Mouse (Mus musculus) cortical plate, adult 2 months (tissue): Measurements from ENCODE around the gene Gal3st1. TPM values are rescaled to one million over a fixed set of nuclear protein-coding genes. Genes with fewer than 3 reads are reported as not detected.
A peak's percentile ranks its signal among the peaks of the same experiment; 100 is the strongest.
"Not testable (repeated sequence)": the region's sequence is repeated elsewhere in the genome, so short reads cannot be mapped to it uniquely, and the experiment has no call there.

ENCODE experiments used
- H3K27ac ChIP-seq: fragments of 200-500 bp; 2 replicates; pipeline ENCODE4 v1.5.1; 2012; ENCODE audit warnings: low read length, control low read depth, inconsistent platforms; ENCODE audit not compliant: insufficient read depth
- H3K4me1 ChIP-seq: fragments of 200-500 bp; 2 replicates; pipeline ENCODE4 v1.6.1; 2011; ENCODE audit warnings: low read length; ENCODE audit not compliant: control insufficient read depth, insufficient read depth
- H3K4me3 ChIP-seq: fragments of 200-500 bp; 2 replicates; pipeline ENCODE4 v1.5.1; 2011; ENCODE audit warnings: mild to moderate bottlenecking, low read length, control low read depth; ENCODE audit not compliant: insufficient read depth
- CTCF ChIP-seq: fragments of 200-500 bp; IDR thresholded peaks from 2 replicates; pipeline ENCODE4 v1.5.1; 2011; ENCODE audit warnings: mild to moderate bottlenecking, control low read depth, low read length; ENCODE audit not compliant: insufficient read depth; ENCODE audit errors: extremely low read depth
- POLR2A ChIP-seq: fragments of 200-500 bp; IDR thresholded peaks from 2 replicates; pipeline ENCODE4 v1.6.1; 2011; ENCODE audit warnings: mild to moderate bottlenecking, low read length, control low read depth; ENCODE audit not compliant: insufficient read depth; ENCODE audit errors: extremely low read depth
- polyA plus RNA-seq: library from polyadenylated mRNA; depleted of rRNA; stranded (reverse); fragments of >200 nt; gene quantifications from 2 replicates; pipeline ENCODE4 v1.2.3, GENCODE M21; 2012; rRNA removed

Gene Gal3st1
- 32.0 and 36.4 TPM in 2 replicates for polyA plus RNA-seq

DNA sequence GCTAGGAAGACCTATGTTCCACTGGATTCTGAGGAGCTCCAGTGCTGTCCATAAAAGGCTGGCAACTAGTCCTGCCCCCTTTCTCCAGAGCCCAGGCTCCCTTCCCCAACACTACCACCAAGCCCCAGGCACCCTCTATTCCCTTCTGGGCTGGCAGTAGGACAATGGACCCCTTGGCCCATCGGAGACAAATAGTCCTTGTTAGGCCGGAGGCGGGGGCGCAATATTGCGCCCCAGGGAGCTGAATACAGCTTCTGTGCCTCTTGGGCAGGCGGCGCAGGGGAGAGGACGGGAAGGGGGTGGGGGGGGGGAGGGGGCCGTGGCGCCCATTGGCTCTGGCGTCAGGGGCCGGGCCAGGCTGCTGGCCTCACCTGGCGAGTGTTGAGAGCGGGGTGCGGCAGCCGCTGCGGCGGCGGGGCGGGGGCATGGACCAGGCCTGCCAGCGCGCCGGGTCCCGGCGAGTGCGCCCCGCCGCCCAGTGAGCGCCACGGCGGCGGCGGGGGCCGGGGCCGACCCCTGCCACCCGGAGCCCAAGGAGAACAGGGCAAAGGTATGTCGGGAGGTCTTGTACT is at the start of gene Gal3st1:
TSS of gene Gal3st1 (plus strand) at position 346 of the 572 bp plus-strand sequence.
- TF ChIP-seq CTCF, result no peak
- TF ChIP-seq POLR2A, result peak; percentile 35; the same call in 1 of the 2 replicates
- H3K4me1 ChIP-seq, result no peaks in the 10 kb centered on the region
- H3K27ac ChIP-seq, result peak within 1 kb of the TSS; percentile 95
- H3K4me3 ChIP-seq, result peak within 1 kb of the TSS; percentile 86

- Histone ChIP-seq H3K27ac (no peak overlapping the region), H3K4me1 (no peaks in the 10 kb centered on the region), H3K4me3 (no peak overlapping the region)
- no peak for TF ChIP-seq CTCF
- no peak for TF ChIP-seq POLR2A
Observed at GRCm38 (mm10) chr11:3933756-3934285, 49.6 kb upstream of the Gal3st1 start.

DNA sequence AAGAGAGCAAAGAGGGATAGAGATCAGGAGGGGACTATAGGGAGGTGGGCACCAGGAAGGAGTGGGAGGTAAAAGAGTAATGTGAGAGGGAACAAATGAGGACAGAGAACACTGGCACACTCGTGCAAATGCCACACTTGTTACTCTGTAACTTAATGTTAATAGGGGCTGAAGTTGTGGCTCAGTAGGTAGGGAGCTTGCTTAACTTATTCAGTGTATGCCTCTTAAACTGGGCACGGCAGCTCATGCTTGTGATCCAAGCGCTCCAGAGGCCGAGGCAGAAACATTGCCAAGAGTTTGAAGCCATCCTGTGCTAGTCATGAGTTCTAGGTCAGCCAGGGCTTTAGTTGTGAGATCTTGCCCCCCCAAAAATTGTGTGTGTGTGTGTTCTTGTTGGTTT is 48.3 kb upstream of the Gal3st1 start:
- Histone ChIP-seq H3K27ac (no peak overlapping the region), H3K4me1 (no peaks in the 10 kb centered on the region), H3K4me3 (no peak overlapping the region)
- TF ChIP-seq CTCF, result no peak
- no peak for TF ChIP-seq POLR2A

GRCm38 (mm10) chr11:3936318-3936717 is 47.1 kb upstream of the Gal3st1 start:
- Histone ChIP-seq H3K4me1 (no peaks in the 10 kb centered on the region), H3K27ac (no peak overlapping the region), H3K4me3 (no peak overlapping the region)
- TF ChIP-seq CTCF, result no peak
- TF ChIP-seq POLR2A, result no peak

GRCm38 (mm10) chr11:3937321-3937874 is 46.0 kb upstream of the Gal3st1 start:
- Histone ChIP-seq H3K4me3 (no peak overlapping the region), H3K4me1 (no peaks in the 10 kb centered on the region), H3K27ac (no peak overlapping the region)
- TF ChIP-seq POLR2A (no peak), CTCF (no peak)

DNA sequence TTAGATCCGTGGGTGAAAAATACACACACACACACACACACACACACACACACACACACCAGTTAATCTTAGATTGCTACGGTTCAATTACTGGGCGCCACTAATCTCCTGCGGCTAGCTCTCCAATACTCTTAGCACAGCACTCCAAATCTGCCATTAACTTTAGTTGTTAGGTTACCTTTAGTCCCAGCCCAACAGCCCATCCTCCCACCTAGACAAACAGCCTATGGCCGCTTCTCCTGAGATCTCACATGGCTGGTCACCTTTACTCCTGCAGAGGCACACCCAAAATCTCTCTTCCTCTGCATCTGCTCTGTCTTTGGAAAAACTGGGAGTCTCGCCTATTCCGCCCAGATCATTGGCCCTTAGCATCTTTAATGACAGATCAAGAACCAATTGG is 42.1 kb upstream of the Gal3st1 start:
- no peaks in the 10 kb centered on the region for H3K4me1 ChIP-seq
- H3K27ac ChIP-seq, result no peak overlapping the region
- TF ChIP-seq POLR2A (no peak), CTCF (no peak)
- H3K4me3 ChIP-seq, result no peak overlapping the region

GRCm38 (mm10) chr11:3946386-3946785 is 37.0 kb upstream of the Gal3st1 start:
- TF ChIP-seq CTCF (no peak), POLR2A (no peak)
- no peak overlapping the region for H3K4me3 ChIP-seq

DNA sequence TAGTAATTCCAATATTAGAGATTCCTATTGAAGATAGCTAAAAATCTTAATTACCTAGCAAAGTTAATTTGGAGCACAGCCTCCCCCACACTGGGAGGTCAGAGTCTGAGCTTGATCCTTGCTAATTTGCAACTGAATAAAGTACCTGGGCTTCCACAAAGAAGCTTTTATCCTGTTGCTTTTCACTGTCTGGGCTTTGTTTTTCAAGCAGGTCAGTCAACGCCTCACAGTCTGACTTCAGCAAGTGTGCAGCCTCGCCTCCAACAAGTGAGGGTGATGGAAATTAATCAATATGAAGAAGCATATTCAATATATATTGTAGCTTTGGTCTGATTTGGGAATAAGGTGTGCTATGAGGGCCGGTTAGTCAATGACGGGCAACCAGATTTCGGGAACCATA is 28.6 kb upstream of the Gal3st1 start:
- not testable (repeated sequence) for H3K27ac ChIP-seq, H3K4me3 ChIP-seq, H3K4me1 ChIP-seq

More at GRCm38 (mm10) chr11:3946386-3946785, 37.0 kb upstream of the Gal3st1 start:
- no peaks in the 10 kb centered on the region for H3K4me1 ChIP-seq
- no peak overlapping the region for H3K27ac ChIP-seq

DNA sequence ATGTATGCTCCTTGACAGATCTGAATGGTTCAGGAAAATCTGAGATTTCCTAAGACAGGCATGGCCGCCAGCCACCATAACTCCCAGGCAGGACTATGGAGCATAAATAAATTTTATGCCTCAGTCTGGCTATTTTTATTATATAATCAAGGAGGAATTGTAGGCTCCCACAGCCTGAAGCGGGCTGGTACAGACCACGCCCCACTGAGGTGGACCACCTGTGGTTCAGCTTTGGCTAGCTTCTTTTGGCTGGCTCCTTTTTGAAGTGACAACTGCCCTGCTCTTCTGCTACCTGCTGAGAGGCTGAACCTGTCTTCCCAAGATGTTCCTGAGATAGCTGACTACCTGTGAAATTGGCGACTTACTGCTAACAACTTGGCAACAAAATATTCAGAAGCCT is 28.1 kb upstream of the Gal3st1 start:
- not testable (repeated sequence) for H3K27ac ChIP-seq, H3K4me3 ChIP-seq

DNA sequence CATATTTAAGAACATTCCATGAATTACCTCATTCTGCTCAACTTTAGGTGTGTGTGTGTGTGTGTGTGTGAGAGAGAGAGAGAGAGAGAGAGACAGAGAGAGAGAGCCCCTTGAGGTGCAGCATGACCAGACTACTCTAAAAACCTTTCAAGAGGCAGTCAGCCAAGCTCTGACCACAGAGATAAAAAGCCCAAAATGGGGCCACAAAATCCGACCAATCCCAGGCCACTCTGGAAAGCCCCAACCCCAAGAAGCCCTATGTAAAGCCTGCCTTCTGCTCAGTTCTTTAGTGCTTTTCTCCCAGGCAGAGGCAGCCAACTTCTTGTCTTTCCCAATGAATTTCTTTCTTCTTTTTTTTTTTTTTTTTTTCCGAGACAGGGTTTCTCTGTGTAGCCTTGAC is 22.5 kb upstream of the Gal3st1 start:
- Histone ChIP-seq H3K4me1 (peaks cover 3% of the 10 kb centered on the region; the same call in 1 of the 2 replicates), H3K4me3 (no peak overlapping the region), H3K27ac (no peak overlapping the region)
- TF ChIP-seq POLR2A, result no peak
- no peak for TF ChIP-seq CTCF

More for the DNA sequence above, 28.1 kb upstream of the Gal3st1 start:
- not testable (repeated sequence) for H3K4me1 ChIP-seq
